Mouse (Mus musculus) liver, embryonic 14.5 days (tissue): ENCODE results near the gene Zfp628.

Experiments
- CTCF ChIP-seq: IDR thresholded peaks from 2 replicates; pipeline ENCODE4 v1.5.1; 2016; ENCODE audit warnings: antibody characterized with exemption, low read depth, control low read depth
- EP300 ChIP-seq: IDR thresholded peaks from 2 replicates; pipeline ENCODE4 v1.6.1; 2016; ENCODE audit warnings: antibody characterized with exemption, low read depth

DNA sequence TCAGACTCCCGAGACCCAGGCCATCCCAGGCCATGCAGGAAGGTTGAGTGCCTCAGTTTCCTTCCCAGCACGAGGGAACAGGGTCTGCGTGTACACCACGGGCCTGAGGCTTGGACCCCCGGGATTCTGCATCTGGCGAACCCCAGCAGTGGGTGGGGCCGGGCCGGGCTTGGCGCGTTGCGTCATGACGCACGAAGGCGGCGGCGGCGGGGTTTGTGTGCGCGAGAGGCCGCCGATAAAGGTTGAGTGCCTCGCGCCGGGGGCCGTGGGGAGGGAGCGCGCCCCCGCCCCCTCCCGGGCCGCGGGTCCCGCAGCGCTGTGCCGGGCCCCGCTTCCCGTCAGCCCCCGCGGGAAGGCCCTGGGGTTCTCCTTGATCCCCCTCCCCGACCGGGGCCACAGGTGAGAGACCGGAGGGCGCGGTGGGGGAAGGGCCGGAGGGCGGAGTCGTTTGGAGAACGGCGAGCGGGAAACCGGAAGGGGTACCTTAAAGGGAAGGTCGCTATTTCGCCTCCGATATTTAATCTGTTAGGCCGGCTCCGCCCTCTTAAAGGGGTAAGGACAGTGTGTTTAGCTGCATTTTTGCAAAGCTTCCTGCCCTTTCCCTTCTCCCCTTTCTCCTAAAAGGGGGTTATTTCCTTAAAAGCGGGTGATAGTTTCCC is at the start of gene Zfp628:
- TF ChIP-seq EP300 (no peak), CTCF (no peak)
